In genomic region chr11:88598150-88598847, GRCm38 (mm10) we compare ENCODE assay signal across 11 mouse cellular contexts.
A peak's percentile ranks its signal among the peaks of the same experiment; 100 is the strongest.
DNase-seq lines count a peak whose midpoint lies in the region; ATAC-seq and TF ChIP-seq lines count a peak whose summit lies in the region.
"Had no signal": no experiment of that assay in that cellular context is flagged by ENCODE, and none has a peak within 500 bp of the region (broad histone marks: within the 10 kb centered on the region; RNA-seq: fewer than 3 reads in every experiment).

No protein-coding gene starts in this region.

- no peak overlapping the region for H3K9ac ChIP-seq in forebrain, embryonic 12.5 days
- no peak overlapping the region for H3K9ac ChIP-seq in forebrain, embryonic 13.5 days
- no peak overlapping the region for H3K9ac ChIP-seq in limb, embryonic 12.5 days (replicated peaks)
- H3K9ac ChIP-seq in intestine, postnatal 0 days (ENCODE audit: low read depth, low read length), result no peak overlapping the region
- H3K9ac ChIP-seq: limb, embryonic 15.5 days had no signal

- no peaks in the 10 kb centered on the region for H3K27me3 ChIP-seq in forebrain, embryonic 12.5 days
- no peaks in the 10 kb centered on the region for H3K27me3 ChIP-seq in forebrain, embryonic 13.5 days
- no peaks in the 10 kb centered on the region for H3K27me3 ChIP-seq in limb, embryonic 12.5 days
- no peaks in the 10 kb centered on the region for H3K27me3 ChIP-seq in intestine, postnatal 0 days (replicated peaks; ENCODE audit: control insufficient read depth, insufficient read depth, low read length)
- H3K27me3 ChIP-seq: limb, embryonic 15.5 days had no signal

- no peak overlapping the region for H3K4me3 ChIP-seq in forebrain, embryonic 12.5 days (replicated peaks)
- no peak overlapping the region for H3K4me3 ChIP-seq in forebrain, embryonic 13.5 days
- no peak overlapping the region for H3K4me3 ChIP-seq in layer of hippocampus, adult 2 months
- no peak overlapping the region for H3K4me3 ChIP-seq in brown adipose tissue, adult 24 weeks (ENCODE audit: insufficient read depth, low read depth, low read length)
- H3K4me3 ChIP-seq in limb, embryonic 12.5 days (replicated peaks), result no peak overlapping the region
- no peak overlapping the region for H3K4me3 ChIP-seq in intestine, postnatal 0 days (ENCODE audit: low read depth, low read length)
- H3K4me3 ChIP-seq: limb, embryonic 15.5 days had no signal

- H3K9me3 ChIP-seq in forebrain, embryonic 12.5 days, result no peaks in the 10 kb centered on the region
- H3K9me3 ChIP-seq in forebrain, embryonic 13.5 days (replicated peaks), result no peaks in the 10 kb centered on the region
- no peaks in the 10 kb centered on the region for H3K9me3 ChIP-seq in limb, embryonic 12.5 days
- H3K9me3 ChIP-seq in intestine, postnatal 0 days (ENCODE audit: control insufficient read depth), result no peaks in the 10 kb centered on the region
- H3K9me3 ChIP-seq: limb, embryonic 15.5 days had no signal

- H3K4me2 ChIP-seq in forebrain, embryonic 12.5 days, result no peak overlapping the region
- no peak overlapping the region for H3K4me2 ChIP-seq in forebrain, embryonic 13.5 days
- H3K4me2 ChIP-seq in limb, embryonic 12.5 days, result no peak overlapping the region
- H3K4me2 ChIP-seq in intestine, postnatal 0 days (replicated peaks; ENCODE audit: low read depth), result no peak overlapping the region
- H3K4me2 ChIP-seq: limb, embryonic 15.5 days had no signal

- peak overlapping the region; percentile 13; the same call in 1 of the 2 replicates for H3K27ac ChIP-seq in forebrain, embryonic 12.5 days
- H3K27ac ChIP-seq in forebrain, embryonic 13.5 days, result no peak overlapping the region
- H3K27ac ChIP-seq in layer of hippocampus, adult 2 months, result peak overlapping the region; percentile 72
- H3K27ac ChIP-seq in brown adipose tissue, adult 24 weeks (replicated peaks; ENCODE audit: low read depth, low read length), result peak overlapping the region; percentile 73
- H3K27ac ChIP-seq in limb, embryonic 12.5 days, result peak overlapping the region; percentile 41; the same call in 1 of the 2 replicates
- H3K27ac ChIP-seq in intestine, postnatal 0 days (ENCODE audit: low read depth, low read length), result no peak overlapping the region
- H3K27ac ChIP-seq: limb, embryonic 15.5 days had no signal

- H3K36me3 ChIP-seq in forebrain, embryonic 12.5 days (replicated peaks), result peaks cover 23% of the 10 kb centered on the region
- H3K36me3 ChIP-seq in forebrain, embryonic 13.5 days (ENCODE audit: poor library complexity, severe bottlenecking), result peaks cover 13% of the 10 kb centered on the region; the same call in 1 of the 2 replicates
- H3K36me3 ChIP-seq in limb, embryonic 12.5 days, result peaks cover 20% of the 10 kb centered on the region; the same call in 1 of the 2 replicates
- H3K36me3 ChIP-seq in intestine, postnatal 0 days (ENCODE audit: control insufficient read depth, insufficient read depth), result no peaks in the 10 kb centered on the region

- no peak for DNase-seq in layer of hippocampus, adult 2 months (ENCODE audit: low spot score in 2 of 2)
- no peak for DNase-seq in layer of hippocampus, postnatal 10 days (ENCODE audit: low spot score in 2 of 2)
- no peak for DNase-seq in cerebellum, postnatal 25 days
- DNase-seq: cerebellum, adult 11 months; gastrocnemius, postnatal 36 days had no signal

- WGBS in forebrain, embryonic 12.5 days, result 73% methylated on average over 11 of the region's 11 CpGs
- WGBS in forebrain, embryonic 13.5 days, result 66% methylated on average over 11 of the region's 11 CpGs
- 61% methylated on average over 11 of the region's 11 CpGs for whole genome bisulfite sequencing in limb, embryonic 12.5 days
- WGBS in intestine, postnatal 0 days, result 80% methylated on average over 11 of the region's 11 CpGs

- no peak for TF ChIP-seq CTCF in layer of hippocampus, adult 2 months (conservative IDR thresholded peaks at IDR 0.05)
- TF ChIP-seq CTCF in intestine, postnatal 0 days (IDR thresholded peaks at IDR 0.05; ENCODE audit: low read depth), result no peak

- no peak for ATAC-seq in forebrain, embryonic 12.5 days (ENCODE audit: low FRiP score)
- no peak for ATAC-seq in forebrain, embryonic 13.5 days
- ATAC-seq in limb, embryonic 12.5 days (ENCODE audit: insufficient number of reproducible peaks, insufficient read depth, low FRiP score, low TSS enrichment, low read depth), result no peak
- no peak for ATAC-seq in intestine, postnatal 0 days

- peaks cover 66% of the 10 kb centered on the region for H3K4me1 ChIP-seq in forebrain, embryonic 12.5 days
- H3K4me1 ChIP-seq in forebrain, embryonic 13.5 days, result peaks cover 67% of the 10 kb centered on the region
- H3K4me1 ChIP-seq in brown adipose tissue, adult 24 weeks (ENCODE audit: control insufficient read depth, insufficient read depth, insufficient read length, low read length), result peaks cover 9% of the 10 kb centered on the region; the same call in 1 of the 2 replicates
- H3K4me1 ChIP-seq in limb, embryonic 12.5 days (replicated peaks), result peaks cover 72% of the 10 kb centered on the region
- peaks cover 10% of the 10 kb centered on the region for H3K4me1 ChIP-seq in intestine, postnatal 0 days (replicated peaks; ENCODE audit: control insufficient read depth, insufficient read depth, low read length)

Comparison
In these comparisons a context has a peak if more than half of its experiments do, and no peak if none do; other contexts are left out.
1. H3K27ac ChIP-seq: peak in forebrain, embryonic 12.5 days (single experiment), layer of hippocampus, adult 2 months (single experiment), brown adipose tissue, adult 24 weeks (single experiment) and limb, embryonic 12.5 days (single experiment); none in forebrain, embryonic 13.5 days (single experiment) and intestine, postnatal 0 days (single experiment).